Mouse (Mus musculus) G1E (cell line): ENCODE results near the gene E130308A19Rik. TPM values are rescaled to one million over a fixed set of nuclear protein-coding genes. Genes with fewer than 3 reads are reported as not detected.

Experiments
- ATAC-seq: 2 replicates; pipeline ENCODE4 v1.8.0; 2016; ENCODE audit warnings: mild to moderate bottlenecking; ENCODE audit not compliant: insufficient number of reproducible peaks, poor library complexity, low FRiP score, severe bottlenecking; ENCODE audit errors: extremely low read depth
- DNase-seq: peaks from one replicate; pipeline ENCODE4 v3.0.0; 2012; ENCODE audit warnings: low spot score
- H3K27me3 ChIP-seq: 2 replicates; pipeline ENCODE4 v1.6.1; 2012; ENCODE audit warnings: mild to moderate bottlenecking, low read length, inconsistent platforms; ENCODE audit not compliant: insufficient read depth
- H3K36me3 ChIP-seq: replicated peaks from 2 replicates; pipeline ENCODE3; 2012; ENCODE audit warnings: mild to moderate bottlenecking, inconsistent platforms
- H3K4me1 ChIP-seq: 2 replicates; pipeline ENCODE4 v1.6.1; 2012; ENCODE audit warnings: low read depth, low read length, inconsistent platforms, mixed read lengths; ENCODE audit not compliant: insufficient read depth
- H3K4me3 ChIP-seq: 2 replicates; pipeline ENCODE4 v1.5.1; 2012; ENCODE audit warnings: low read depth, mild to moderate bottlenecking, inconsistent platforms, low read length, moderate library complexity, mixed read lengths
- H3K9me3 ChIP-seq: replicated peaks from 2 replicates; pipeline ENCODE4 v1.6.1; 2012; ENCODE audit warnings: inconsistent platforms
- CTCF ChIP-seq: IDR thresholded peaks from 2 replicates; pipeline ENCODE4 v1.5.1; 2012; ENCODE audit warnings: low read depth, low read length, inconsistent platforms, mixed read lengths
- GATA1 ChIP-seq: IDR thresholded peaks from 2 replicates; pipeline ENCODE4 v1.6.1; 2012; ENCODE audit warnings: borderline replicate concordance, low read length, inconsistent platforms, mixed read lengths
- GATA2 ChIP-seq: IDR thresholded peaks from 2 replicates; pipeline ENCODE4 v1.6.1; 2012; ENCODE audit warnings: low read depth, low read length, inconsistent platforms, borderline replicate concordance
- POLR2AphosphoS5 ChIP-seq: IDR thresholded peaks from 2 replicates; pipeline ENCODE4 v1.6.1; 2012; ENCODE audit warnings: low read depth, low read length, inconsistent platforms; ENCODE audit not compliant: insufficient replicate concordance
- TAL1 ChIP-seq: conservative IDR thresholded peaks from 2 replicates; pipeline ENCODE4 v1.6.1; 2012; ENCODE audit warnings: low read depth, low read length, inconsistent platforms, mixed read lengths
- polyA plus RNA-seq: library from polyadenylated mRNA; stranded (reverse); fragments of >175 nt; gene quantifications from 2 replicates; pipeline ENCODE4 v1.2.3, GENCODE M21; 2012
- total RNA-seq, 2 experiments: library from RNA; stranded (forward) in 1 of 2; stranded (reverse) in 1 of 2; fragments of 200-1000 nt in 1 of 2; fragments of >200 nt in 1 of 2; fragmentation: Nextera tagmentation in 1 of 2; gene quantifications; 2 replicates each; pipeline ENCODE4 v1.2.3; 2014 to 2017

Gene E130308A19Rik
- total and polyA plus RNA-seq, 3 experiments = 6.1 to 33.8 (median 8.1) TPM

- DNase-seq = no peak
- Histone ChIP-seq H3K27me3 (no peaks in the 10 kb centered on the region), H3K4me1 (peaks cover 43% of the 10 kb centered on the region), H3K36me3 (peaks cover 90% of the 10 kb centered on the region), H3K4me3 (no peak overlapping the region), H3K9me3 (no peaks in the 10 kb centered on the region)
- TF ChIP-seq GATA1 (no peak), POLR2AphosphoS5 (no peak), CTCF (no peak), TAL1 (no peak), GATA2 (no peak)
- no peak for ATAC-seq
Measured at GRCm38 (mm10) chr4:59772171-59772879, 146.3 kb downstream of the E130308A19Rik start.

DNA sequence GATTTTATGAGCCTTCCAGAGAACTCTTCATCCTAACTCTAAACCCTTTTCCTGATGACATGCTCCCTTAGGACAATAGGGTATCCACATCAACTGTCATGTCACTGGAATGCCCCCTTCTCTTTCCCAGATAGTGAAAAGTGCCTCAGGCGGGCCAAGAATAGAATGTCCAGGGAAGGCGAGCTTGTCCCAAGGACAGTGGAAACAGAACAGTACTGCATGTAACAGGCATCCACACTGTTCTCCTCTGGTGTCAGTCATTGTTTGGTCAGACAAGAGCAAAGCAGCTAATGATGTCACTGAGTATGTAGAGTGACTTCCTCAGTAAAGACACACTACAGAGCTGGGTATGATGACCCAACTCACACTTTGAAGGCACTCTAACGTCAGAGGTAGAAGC lies 151.8 kb downstream of the E130308A19Rik start:
- Histone ChIP-seq H3K36me3 (peaks cover 65% of the 10 kb centered on the region), H3K27me3 (no peaks in the 10 kb centered on the region), H3K9me3 (no peaks in the 10 kb centered on the region), H3K4me3 (no peak overlapping the region), H3K4me1 (peaks cover 48% of the 10 kb centered on the region)
- DNase-seq (no peak), ATAC-seq (no peak)
- TF ChIP-seq GATA2 (no peak), POLR2AphosphoS5 (no peak), TAL1 (no peak), GATA1 (no peak), CTCF (no peak)

DNA sequence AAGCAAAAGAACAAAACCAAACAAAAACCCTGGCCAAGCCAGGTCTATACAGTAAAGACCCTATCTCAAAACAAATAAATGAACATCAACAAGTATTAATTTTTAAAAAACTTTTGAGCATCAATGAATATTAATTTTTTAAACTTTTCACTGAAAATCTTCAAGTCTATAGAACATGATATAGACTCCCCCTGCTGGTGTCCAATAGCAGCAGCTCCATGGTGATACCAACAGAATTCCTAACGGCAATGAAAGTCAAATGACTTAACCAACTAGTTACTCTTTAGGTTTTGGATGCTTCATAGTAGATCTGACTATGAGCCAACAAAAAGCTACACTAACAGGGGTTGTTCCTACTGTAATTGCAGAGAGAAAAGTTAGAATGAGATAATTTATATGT lies 154.6 kb downstream of the E130308A19Rik start:
- ATAC-seq = no peak
- H3K27me3 ChIP-seq = no peaks in the 10 kb centered on the region
- no peak for TF ChIP-seq POLR2AphosphoS5
- TF ChIP-seq GATA2 = no peak
- TF ChIP-seq GATA1 = no peak
- no peak for TF ChIP-seq TAL1
- TF ChIP-seq CTCF = peak; percentile 17; the same call in 1 of the 2 replicates
- H3K9me3 ChIP-seq = no peaks in the 10 kb centered on the region
- H3K36me3 ChIP-seq = peaks cover 42% of the 10 kb centered on the region
- no peak overlapping the region for H3K4me3 ChIP-seq
- peaks cover 51% of the 10 kb centered on the region for H3K4me1 ChIP-seq
- DNase-seq = no peak

DNA sequence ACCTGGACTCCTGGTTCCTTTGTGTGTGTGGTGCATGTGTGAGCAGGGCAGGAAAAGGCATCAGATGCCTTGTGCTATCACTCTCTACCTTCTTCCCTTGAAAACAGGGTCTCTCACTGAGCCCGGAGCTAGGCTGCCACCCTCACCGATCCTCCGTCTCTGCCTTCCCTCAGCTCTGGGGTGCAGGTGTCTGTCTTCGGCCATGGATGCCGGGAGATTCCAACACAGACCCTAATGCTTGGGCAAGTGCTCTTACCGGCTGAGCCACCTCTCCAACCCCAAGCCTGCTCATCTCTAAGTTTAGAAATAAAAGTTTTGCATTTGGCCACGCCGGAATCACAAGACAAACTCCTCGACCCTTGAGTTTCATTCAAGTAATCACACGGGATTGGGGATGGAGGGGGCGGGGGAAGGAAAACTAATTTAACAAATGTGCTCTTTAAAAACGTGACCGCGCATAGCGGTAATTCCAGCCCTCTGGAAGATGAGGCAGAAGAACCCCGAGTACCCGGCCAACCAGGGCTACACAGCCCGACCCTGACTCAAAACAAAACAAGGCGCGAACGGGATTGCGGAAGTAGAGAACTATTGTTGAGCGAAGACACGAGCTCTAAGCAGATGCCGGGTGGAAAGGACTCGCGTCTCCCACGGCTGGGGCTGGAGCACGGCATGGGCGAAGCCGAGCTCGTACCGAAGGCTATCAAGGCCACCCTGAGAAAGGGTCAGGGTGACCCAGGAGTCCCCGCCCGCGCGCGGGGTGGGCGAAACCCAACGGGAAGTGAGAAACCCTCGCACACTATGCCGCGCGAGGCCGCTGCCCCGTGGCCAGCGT lies 157.1 kb downstream of the E130308A19Rik start:
- Histone ChIP-seq H3K4me3 (peak overlapping the region; percentile 100), H3K36me3 (peaks cover 18% of the 10 kb centered on the region), H3K27me3 (peaks cover 6% of the 10 kb centered on the region; the same call in 1 of the 2 replicates), H3K4me1 (peaks cover 35% of the 10 kb centered on the region), H3K9me3 (no peaks in the 10 kb centered on the region)
- ATAC-seq (no peak), DNase-seq (peak; percentile 19)
- TF ChIP-seq TAL1 (no peak), GATA2 (no peak)

GRCm38 (mm10) chr4:59783685-59784279 lies 157.8 kb downstream of the E130308A19Rik start:
- Histone ChIP-seq H3K4me1 (peaks cover 29% of the 10 kb centered on the region), H3K4me3 (peak overlapping the region; percentile 100), H3K36me3 (peaks cover 13% of the 10 kb centered on the region), H3K27me3 (peaks cover 9% of the 10 kb centered on the region), H3K9me3 (no peaks in the 10 kb centered on the region)
- TF ChIP-seq GATA1 (no peak), GATA2 (no peak), TAL1 (no peak), POLR2AphosphoS5 (no peak), CTCF (no peak)
- peak; percentile 93 for ATAC-seq
- peak; percentile 91 for DNase-seq

- peaks cover 15% of the 10 kb centered on the region for H3K4me1 ChIP-seq
- ATAC-seq (no peak), DNase-seq (no peak)
- TF ChIP-seq TAL1 (no peak), POLR2AphosphoS5 (no peak), CTCF (no peak), GATA1 (no peak), GATA2 (no peak)
- no peaks in the 10 kb centered on the region for H3K9me3 ChIP-seq
- H3K27me3 ChIP-seq = peaks cover 15% of the 10 kb centered on the region
- H3K4me3 ChIP-seq = no peak overlapping the region
- peaks cover 6% of the 10 kb centered on the region for H3K36me3 ChIP-seq
Measured at GRCm38 (mm10) chr4:59785412-59785811, 159.4 kb downstream of the E130308A19Rik start.
